Mouse (Mus musculus) heart, adult 11 months (tissue): Measurements from ENCODE around the gene Pcca.
A peak's percentile ranks its signal among the peaks of the same experiment; 100 is the strongest.
"Not testable (repeated sequence)": the region's sequence is repeated elsewhere in the genome, so short reads cannot be mapped to it uniquely, and the experiment has no call there.

Experiments
- DNase-seq: peaks from one replicate; pipeline ENCODE4 v3.0.0; 2022

Gene Pcca

GRCm38 (mm10) chr14:122570862-122571261 lies 36.7 kb downstream of the Pcca start:
- no peak for DNase-seq

DNA sequence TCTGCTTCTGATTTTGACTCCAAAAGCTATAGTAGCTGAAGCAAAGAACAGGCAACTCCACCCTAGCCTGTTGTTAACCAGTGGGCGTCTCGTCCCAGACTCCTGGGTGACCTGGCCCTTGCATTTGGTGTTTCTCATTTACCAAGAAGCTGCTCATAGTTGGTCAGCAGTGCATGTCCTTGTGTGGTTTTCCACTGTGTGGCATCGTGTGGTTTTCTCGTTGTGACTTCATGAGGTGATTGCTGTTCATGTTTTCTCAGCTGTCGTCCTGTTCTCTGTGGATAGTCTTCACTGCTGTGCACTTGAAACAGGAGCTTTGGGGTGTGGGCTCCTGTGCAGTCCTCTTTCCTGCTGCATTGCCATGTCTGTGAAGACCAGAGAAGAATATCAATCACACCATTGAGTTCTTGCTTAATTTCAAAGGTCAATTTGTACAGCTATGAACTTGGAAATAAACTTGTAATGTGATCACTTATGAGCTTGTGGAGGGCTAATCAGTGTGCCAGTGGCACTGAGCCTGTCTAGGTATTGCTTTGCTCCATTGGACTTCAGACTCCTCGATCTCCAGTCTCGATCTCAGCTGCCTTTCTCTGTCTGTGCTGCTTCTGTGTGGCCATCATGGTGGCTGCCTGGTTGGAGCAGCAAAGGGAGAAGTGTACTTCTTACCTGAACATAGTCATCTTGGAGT lies 40.1 kb downstream of the Pcca start:
- DNase-seq, result peak; percentile 82

- no peak for DNase-seq
Measured at GRCm38 (mm10) chr14:122577816-122578215, 43.7 kb downstream of the Pcca start.

DNA sequence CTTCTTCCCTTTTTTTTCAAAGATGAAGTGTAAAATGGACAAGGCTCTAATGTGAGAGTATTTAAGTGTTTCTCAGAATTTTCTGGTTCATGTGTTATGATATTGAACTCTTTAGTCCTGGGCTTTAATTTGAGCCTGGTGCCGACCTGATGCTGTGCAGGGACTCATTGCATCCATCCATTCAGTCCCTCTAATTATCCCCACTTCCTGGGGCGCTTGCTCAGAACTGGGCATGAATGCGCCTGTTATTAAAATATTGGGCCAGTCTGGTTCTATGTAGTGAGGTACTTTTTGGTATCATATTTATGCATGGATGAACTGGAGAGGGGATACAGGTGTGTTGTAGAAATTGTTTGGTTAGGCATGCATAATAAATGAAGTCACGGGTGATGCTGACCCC lies 47.9 kb downstream of the Pcca start:
- no peak for DNase-seq

- DNase-seq, result no peak
Measured at GRCm38 (mm10) chr14:122582491-122583077, 48.5 kb downstream of the Pcca start.

GRCm38 (mm10) chr14:122584087-122584486 lies 50.0 kb downstream of the Pcca start:
- not testable (repeated sequence) for DNase-seq

DNA sequence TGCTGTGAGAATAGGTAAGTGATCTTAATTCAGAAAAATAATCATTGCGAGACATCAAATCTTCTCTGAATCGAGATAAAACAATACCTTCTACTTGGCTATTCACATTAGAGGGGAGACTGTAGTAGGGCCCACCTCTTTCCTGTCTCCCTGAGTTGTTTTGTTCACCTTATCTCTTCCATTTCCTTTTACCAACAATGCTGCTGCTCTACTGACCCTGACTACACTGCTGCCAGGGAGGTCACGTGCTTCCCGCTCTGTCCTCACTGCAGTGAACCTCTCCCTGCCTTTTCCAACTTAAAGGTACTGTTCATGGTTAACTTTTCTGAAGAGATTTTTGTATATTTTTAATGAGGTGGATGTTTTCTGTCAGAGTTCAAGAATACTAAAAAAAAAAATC lies 52.8 kb downstream of the Pcca start:
- DNase-seq, result peak; percentile 88

DNA sequence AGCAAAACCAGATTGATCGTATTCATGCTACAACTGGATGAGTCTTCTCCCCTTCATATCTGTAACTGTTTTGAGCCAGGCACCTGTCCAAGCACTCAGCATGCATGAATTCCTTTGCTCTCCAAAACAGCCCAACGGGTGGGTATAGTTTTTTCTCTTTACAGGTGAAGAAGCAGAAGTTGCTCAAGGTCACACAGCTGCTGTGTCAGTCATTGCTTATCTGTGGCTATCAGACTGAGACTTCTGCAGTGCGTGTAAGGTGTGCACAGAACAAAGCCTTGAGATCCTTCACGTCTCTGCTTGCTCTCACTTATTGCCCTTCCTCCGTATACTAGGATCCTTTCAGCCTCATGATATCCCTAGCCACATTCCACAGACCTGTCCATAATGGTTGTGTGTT lies 63.4 kb downstream of the Pcca start:
- no peak for DNase-seq

DNA sequence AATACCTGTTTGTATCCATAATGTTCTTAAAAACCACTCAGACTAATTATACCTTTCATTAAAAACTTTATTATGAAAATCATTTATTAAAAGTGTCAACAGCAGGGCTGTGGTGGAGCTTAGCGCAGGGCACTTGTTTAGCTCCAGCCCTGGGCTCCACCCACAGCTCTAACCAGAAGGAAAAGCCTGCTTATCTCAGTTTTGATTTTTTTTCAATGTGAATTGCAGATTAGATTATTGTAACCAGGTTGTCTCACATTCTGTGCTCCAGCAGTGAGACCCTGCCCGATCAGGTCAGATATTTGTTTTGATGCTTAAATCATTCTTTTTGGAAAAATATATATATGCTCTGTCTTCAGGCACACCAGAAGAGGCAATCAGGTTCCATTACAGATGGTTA lies 64.7 kb downstream of the Pcca start:
- DNase-seq, result no peak

- no peak for DNase-seq
Measured at GRCm38 (mm10) chr14:122599839-122600238, 65.7 kb downstream of the Pcca start.

DNA sequence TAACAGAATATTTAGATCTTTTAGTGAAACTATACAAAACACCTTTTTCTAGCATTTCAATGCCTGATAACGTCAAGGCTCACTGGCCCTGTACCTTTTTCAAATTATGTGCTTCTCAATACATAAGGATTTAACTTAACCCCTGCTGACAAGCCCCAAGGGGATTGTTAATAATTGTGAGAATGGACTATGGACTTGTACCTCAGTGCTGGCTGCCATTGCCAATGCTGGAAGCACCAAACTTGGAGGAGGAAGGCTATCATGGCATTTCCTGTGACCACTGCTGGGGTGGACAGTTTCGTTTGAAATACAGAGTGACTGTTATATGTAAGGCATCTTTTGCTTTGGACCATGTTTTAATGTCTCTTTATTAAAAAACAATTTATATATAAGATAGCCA lies 68.6 kb downstream of the Pcca start:
- DNase-seq, result no peak

- no peak for DNase-seq
Measured at GRCm38 (mm10) chr14:122606499-122606898, 72.4 kb downstream of the Pcca start.

- DNase-seq, result no peak
Measured at GRCm38 (mm10) chr14:122607456-122607855, 73.3 kb downstream of the Pcca start.

DNA sequence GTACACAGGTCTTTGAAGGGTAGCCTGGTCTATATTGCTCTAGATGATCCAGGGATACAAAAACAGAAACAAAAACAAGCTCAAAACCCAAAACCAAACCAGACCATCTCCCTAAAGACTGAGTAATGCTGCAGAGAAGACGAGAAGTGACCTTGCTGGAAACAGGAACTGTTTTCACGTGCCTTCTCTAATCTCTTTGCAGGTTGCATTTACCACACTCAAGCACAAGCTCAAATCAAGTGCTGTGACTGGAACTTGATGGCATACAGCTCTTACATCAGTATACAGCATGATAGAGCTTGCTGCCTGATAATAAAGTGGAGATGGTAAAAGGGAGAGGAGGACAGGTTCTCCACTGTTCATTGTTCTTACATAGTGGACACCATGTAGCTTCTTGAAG lies 74.2 kb downstream of the Pcca start:
- no peak for DNase-seq

DNA sequence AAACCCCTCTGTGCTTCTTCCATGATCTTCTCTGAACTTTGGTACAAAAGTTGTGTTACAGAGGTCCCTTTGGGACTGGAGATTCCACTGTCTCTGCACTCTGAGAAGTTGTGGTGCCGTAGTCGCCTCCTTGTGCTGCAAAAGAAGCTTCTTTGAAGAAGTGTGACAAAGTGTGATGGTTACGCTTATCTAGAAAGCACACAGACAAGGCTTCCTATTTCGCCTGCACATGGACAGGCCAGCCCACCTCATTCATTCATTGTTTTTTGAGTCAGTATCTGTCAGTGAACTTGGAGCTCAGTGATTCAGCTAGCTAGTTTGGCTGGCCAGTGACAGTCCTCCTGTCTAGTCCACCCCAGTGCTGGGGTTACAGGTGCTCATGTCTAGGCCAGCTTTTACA lies 76.9 kb downstream of the Pcca start:
- DNase-seq, result no peak

GRCm38 (mm10) chr14:122612317-122612716 lies 78.2 kb downstream of the Pcca start:
- DNase-seq, result no peak

DNA sequence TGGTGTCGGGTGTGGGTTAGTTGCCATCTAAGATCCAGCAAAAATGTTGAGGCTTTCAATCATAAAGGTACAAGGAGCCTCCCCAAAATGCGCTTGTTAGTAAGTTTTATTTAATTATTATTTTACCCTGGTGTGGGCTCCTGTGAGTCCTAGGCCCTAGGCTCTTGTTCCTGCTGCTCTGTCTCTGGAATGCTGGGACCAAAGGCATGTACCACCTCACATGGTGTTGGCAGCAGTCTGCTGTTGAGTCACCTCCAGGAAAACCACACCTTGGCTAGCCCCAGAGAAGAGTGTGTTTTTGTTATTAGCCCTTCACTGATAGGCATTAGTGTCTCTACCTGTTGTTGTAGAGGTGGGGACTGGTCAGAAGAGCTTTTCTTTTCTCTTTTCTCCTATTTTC lies 83.5 kb downstream of the Pcca start:
- DNase-seq, result peak; percentile 90

GRCm38 (mm10) chr14:122633416-122633815 lies 99.3 kb downstream of the Pcca start:
- no peak for DNase-seq

- DNase-seq, result no peak
Measured at GRCm38 (mm10) chr14:122636601-122637000, 102.5 kb downstream of the Pcca start.

GRCm38 (mm10) chr14:122637798-122638555 lies 103.9 kb downstream of the Pcca start:
- no peak for DNase-seq

GRCm38 (mm10) chr14:122639168-122639720 lies 105.1 kb downstream of the Pcca start:
- no peak for DNase-seq

DNA sequence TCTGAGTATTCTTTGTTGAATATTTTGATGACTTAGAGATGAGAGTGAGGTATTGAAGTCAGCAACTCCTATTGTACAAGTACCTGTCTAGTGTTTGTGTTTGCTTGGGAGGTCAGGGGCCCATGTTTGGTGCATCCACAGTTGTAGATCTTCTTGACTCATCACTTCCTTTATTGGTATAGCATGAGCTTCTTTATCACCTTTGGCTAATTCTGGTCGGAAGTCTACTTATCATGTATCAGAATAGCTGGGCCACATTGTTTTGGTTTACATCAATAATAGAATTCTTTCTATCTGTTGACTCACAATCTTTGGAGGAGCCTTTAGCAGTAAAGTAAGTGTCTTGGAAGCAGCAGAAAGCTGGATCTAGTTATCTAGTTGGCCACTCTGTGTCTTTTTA lies 108.3 kb downstream of the Pcca start:
- DNase-seq, result no peak

DNA sequence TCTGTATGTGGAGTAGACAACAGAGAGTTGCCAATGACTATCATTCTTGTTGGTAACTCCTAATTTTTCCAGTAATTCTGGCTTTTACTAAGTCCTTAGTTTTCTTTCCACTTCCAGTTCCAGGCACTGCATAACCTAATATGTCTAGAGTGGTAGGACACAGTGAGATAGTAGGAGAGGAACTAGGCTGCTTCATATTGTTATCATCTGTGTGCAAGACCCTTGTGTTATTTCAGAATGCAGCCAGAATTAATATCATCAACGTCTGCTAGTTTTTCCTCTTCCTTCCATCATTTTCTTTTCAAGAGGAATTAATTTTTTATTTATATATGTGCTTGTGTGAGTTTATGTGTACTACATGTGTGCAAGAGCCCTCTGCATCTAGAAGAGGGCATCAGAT lies 114.1 kb downstream of the Pcca start:
- DNase-seq, result no peak
